Mouse (Mus musculus) erythroblast, embryonic 14.5 days (primary cell): ENCODE measurements around the gene Pik3r5.

Source experiments
- GATA1 ChIP-seq: IDR thresholded peaks from 2 replicates; pipeline ENCODE4 v1.6.1; 2012; ENCODE audit warnings: low read length, inconsistent platforms, mixed read lengths
- TAL1 ChIP-seq: IDR thresholded peaks from 3 replicates; pipeline ENCODE4 v1.6.1; 2012; ENCODE audit warnings: low read length, inconsistent platforms, mixed read lengths

- TF ChIP-seq GATA1 (no peak), TAL1 (no peak)
Measured at GRCm38 (mm10) chr11:68545172-68545571, 113.3 kb downstream of the Pik3r5 start.
